Mouse (Mus musculus): Measurements from ENCODE around the gene Zfp987. TPM values are rescaled to one million over a fixed set of nuclear protein-coding genes. Genes with fewer than 3 reads are reported as not detected.
"Not testable (repeated sequence)": the region's sequence is repeated elsewhere in the genome, so short reads cannot be mapped to it uniquely, and the experiment has no call there.

Zfp987 gene
- 0.22 and 0.37 TPM in 2 replicates for polyA plus RNA-seq (2015; fragmentation: Nextera tagmentation; extraction: Ambion mirVana)

DNA sequence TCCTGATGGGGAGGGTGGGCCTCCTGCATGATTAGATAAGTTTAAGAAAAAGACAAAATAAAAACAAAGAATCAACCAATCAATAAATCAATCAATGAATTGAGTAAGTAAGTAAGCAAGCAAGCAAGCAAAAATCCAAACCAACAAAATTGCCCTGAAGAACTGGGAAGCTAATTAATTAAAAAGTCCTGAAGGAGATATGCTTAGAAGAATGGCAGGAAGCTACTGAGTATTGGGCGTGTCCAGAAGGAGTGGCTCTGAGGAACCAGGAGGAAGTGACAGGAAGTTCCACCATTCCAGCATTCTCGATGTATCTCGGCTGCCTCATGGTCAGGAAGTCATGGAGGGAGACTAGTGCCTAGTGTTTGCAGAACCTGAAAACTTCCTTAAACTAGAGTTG lies at the start of gene Zfp987:
TSS of gene Zfp987 (plus strand) at position 301 of the 400 bp plus-strand sequence.
- H3K9ac ChIP-seq (ENCODE audit: low read depth, low read length); H3K4me1 ChIP-seq (replicated peaks; ENCODE audit: control insufficient read depth, insufficient read depth, low read length); H3K4me2 ChIP-seq (replicated peaks; ENCODE audit: low read depth); H3K9me3 ChIP-seq (ENCODE audit: control insufficient read depth); H3K27me3 ChIP-seq (replicated peaks; ENCODE audit: control insufficient read depth, insufficient read depth, low read length); H3K4me3 ChIP-seq (ENCODE audit: low read depth, low read length); H3K36me3 ChIP-seq (ENCODE audit: control insufficient read depth, insufficient read depth); ATAC-seq; H3K27ac ChIP-seq (ENCODE audit: low read depth, low read length): not testable (repeated sequence)
- 67% methylated on average over 1 of the region's 3 CpGs for WGBS

GRCm38 (mm10) chr4:146052536-146052935 lies 44.6 kb upstream of the Zfp987 start:
- H3K36me3 ChIP-seq (ENCODE audit: control insufficient read depth, insufficient read depth); ATAC-seq; H3K27ac ChIP-seq (ENCODE audit: low read depth, low read length); H3K4me2 ChIP-seq (replicated peaks; ENCODE audit: low read depth); H3K9me3 ChIP-seq (ENCODE audit: control insufficient read depth); H3K4me1 ChIP-seq (replicated peaks; ENCODE audit: control insufficient read depth, insufficient read depth, low read length); H3K4me3 ChIP-seq (ENCODE audit: low read depth, low read length); H3K27me3 ChIP-seq (replicated peaks; ENCODE audit: control insufficient read depth, insufficient read depth, low read length); H3K9ac ChIP-seq (ENCODE audit: low read depth, low read length): not testable (repeated sequence)
- WGBS, result 80% methylated on average over 1 of the region's 1 CpGs

DNA sequence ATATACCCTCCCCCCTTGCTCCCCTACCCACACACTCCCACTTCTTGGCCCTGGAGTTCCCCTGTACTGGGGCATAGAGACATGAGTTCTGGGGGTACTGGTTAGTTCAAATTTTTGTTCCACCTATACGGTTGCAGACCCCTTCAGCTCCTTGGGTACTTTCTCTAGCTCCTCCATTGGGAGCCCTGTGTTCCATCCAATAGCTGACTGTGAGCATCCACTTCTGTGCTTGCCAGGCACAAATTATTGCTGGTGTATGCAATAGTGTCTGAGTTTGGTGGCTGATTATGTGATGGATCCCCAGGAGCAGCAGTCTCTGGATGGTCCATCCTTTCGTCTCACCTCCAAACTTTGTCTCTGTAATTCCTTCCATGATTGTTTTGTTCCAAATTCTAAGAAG lies 43.7 kb upstream of the Zfp987 start:
- not testable (repeated sequence) for H3K36me3 ChIP-seq (ENCODE audit: control insufficient read depth, insufficient read depth); ATAC-seq

GRCm38 (mm10) chr4:146055335-146055734 lies 41.8 kb upstream of the Zfp987 start:
- Histone ChIP-seq H3K9ac (ENCODE audit: low read depth, low read length) (no peak overlapping the region), H3K9me3 (ENCODE audit: control insufficient read depth) (peaks cover 20% of the 10 kb centered on the region), H3K4me2 (replicated peaks; ENCODE audit: low read depth) (no peak overlapping the region), H3K4me3 (ENCODE audit: low read depth, low read length) (no peak overlapping the region), H3K27ac (ENCODE audit: low read depth, low read length) (no peak overlapping the region), H3K36me3 (ENCODE audit: control insufficient read depth, insufficient read depth) (no peaks in the 10 kb centered on the region), H3K27me3 (replicated peaks; ENCODE audit: control insufficient read depth, insufficient read depth, low read length) (no peaks in the 10 kb centered on the region), H3K4me1 (replicated peaks; ENCODE audit: control insufficient read depth, insufficient read depth, low read length) (no peaks in the 10 kb centered on the region)
- no peak for ATAC-seq
- WGBS, result 77% methylated on average over 2 of the region's 2 CpGs
- no peak for TF ChIP-seq CTCF (IDR thresholded peaks at IDR 0.05; ENCODE audit: low read depth)

More for the DNA sequence above, 43.7 kb upstream of the Zfp987 start:
- H3K4me2 ChIP-seq (replicated peaks; ENCODE audit: low read depth); H3K4me3 ChIP-seq (ENCODE audit: low read depth, low read length); H3K27me3 ChIP-seq (replicated peaks; ENCODE audit: control insufficient read depth, insufficient read depth, low read length); H3K4me1 ChIP-seq (replicated peaks; ENCODE audit: control insufficient read depth, insufficient read depth, low read length); H3K27ac ChIP-seq (ENCODE audit: low read depth, low read length); H3K9ac ChIP-seq (ENCODE audit: low read depth, low read length): not testable (repeated sequence)
- peaks cover 10% of the 10 kb centered on the region for H3K9me3 ChIP-seq (ENCODE audit: control insufficient read depth)
- 87% methylated on average over 2 of the region's 2 CpGs for WGBS

DNA sequence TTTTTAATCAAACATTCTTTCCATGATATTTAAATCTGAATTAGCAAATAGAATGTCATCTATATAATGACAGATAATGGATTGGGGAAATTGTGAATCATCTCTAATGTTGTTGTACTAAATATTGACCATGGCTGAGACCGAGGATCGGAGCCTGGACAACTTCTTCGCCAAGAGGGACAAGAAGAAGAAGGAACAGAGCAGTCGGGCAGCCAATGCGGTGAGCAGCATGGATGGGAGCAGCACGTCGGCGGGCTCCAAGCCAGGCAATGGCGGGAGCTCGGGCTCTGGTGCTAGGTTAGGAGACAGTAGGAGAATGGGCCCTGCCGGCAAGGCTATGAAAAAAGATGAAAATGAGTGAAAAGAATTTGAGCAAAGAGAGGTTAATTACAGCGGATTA lies 38.5 kb upstream of the Zfp987 start:
- 91% methylated on average over 12 of the region's 12 CpGs for WGBS
- not testable (repeated sequence) for H3K36me3 ChIP-seq (ENCODE audit: control insufficient read depth, insufficient read depth); H3K4me3 ChIP-seq (ENCODE audit: low read depth, low read length); H3K4me1 ChIP-seq (replicated peaks; ENCODE audit: control insufficient read depth, insufficient read depth, low read length); H3K27me3 ChIP-seq (replicated peaks; ENCODE audit: control insufficient read depth, insufficient read depth, low read length); H3K4me2 ChIP-seq (replicated peaks; ENCODE audit: low read depth); ATAC-seq; H3K9ac ChIP-seq (ENCODE audit: low read depth, low read length); H3K27ac ChIP-seq (ENCODE audit: low read depth, low read length)
- peaks cover 20% of the 10 kb centered on the region for H3K9me3 ChIP-seq (ENCODE audit: control insufficient read depth)

DNA sequence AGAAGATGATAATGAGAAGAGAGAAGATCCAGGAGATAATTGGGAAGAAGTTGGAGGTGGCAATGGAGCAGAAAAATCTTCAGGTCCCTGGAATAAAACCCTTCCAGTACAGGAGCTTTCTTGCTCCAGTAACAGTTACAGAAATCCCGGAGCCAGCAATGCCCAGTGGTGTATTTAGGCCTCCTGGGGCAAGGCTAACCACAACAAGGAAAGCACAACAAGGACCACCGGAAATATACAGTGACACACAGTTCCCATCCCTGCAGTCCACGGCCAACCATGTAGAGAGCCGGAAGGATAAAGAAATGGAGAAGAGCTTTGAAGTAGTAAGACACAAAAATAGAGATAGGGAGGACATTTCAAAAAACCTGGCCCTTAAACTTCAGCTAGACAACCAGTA lies 38.0 kb upstream of the Zfp987 start:
- WGBS, result 86% methylated on average over 4 of the region's 4 CpGs
- not testable (repeated sequence) for ATAC-seq; H3K4me1 ChIP-seq (replicated peaks; ENCODE audit: control insufficient read depth, insufficient read depth, low read length)

GRCm38 (mm10) chr4:146059974-146060693 lies 37.0 kb upstream of the Zfp987 start:
- H3K9ac ChIP-seq (ENCODE audit: low read depth, low read length); H3K4me1 ChIP-seq (replicated peaks; ENCODE audit: control insufficient read depth, insufficient read depth, low read length); H3K36me3 ChIP-seq (ENCODE audit: control insufficient read depth, insufficient read depth); H3K4me2 ChIP-seq (replicated peaks; ENCODE audit: low read depth); H3K27me3 ChIP-seq (replicated peaks; ENCODE audit: control insufficient read depth, insufficient read depth, low read length); H3K4me3 ChIP-seq (ENCODE audit: low read depth, low read length); ATAC-seq; H3K27ac ChIP-seq (ENCODE audit: low read depth, low read length): not testable (repeated sequence)
- peaks cover 17% of the 10 kb centered on the region for H3K9me3 ChIP-seq (ENCODE audit: control insufficient read depth)
- WGBS, result 91% methylated on average over 25 of the region's 26 CpGs

More for the DNA sequence above, 38.0 kb upstream of the Zfp987 start:
- H3K4me3 ChIP-seq (ENCODE audit: low read depth, low read length); H3K27ac ChIP-seq (ENCODE audit: low read depth, low read length); H3K4me2 ChIP-seq (replicated peaks; ENCODE audit: low read depth); H3K36me3 ChIP-seq (ENCODE audit: control insufficient read depth, insufficient read depth); H3K27me3 ChIP-seq (replicated peaks; ENCODE audit: control insufficient read depth, insufficient read depth, low read length); H3K9ac ChIP-seq (ENCODE audit: low read depth, low read length): not testable (repeated sequence)
- peaks cover 20% of the 10 kb centered on the region for H3K9me3 ChIP-seq (ENCODE audit: control insufficient read depth)

DNA sequence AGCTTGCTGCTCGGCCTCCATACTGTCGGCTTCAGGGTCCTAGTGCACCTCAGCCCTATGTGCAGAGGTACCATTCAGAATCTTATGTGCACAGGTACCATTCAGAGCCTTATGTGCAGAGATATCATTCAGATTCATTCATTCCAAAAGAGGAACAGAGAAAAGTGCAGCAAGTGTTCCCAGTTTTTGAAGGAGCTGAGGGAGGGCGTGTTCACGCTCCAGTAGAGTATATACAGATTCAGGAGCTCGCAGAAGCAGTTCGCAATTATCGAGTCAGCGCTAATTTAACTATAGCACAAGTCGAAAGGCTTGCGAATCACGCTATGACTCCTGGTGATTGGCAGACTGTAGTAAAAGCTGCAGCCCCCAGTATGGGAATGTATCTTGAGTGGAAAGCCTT lies 36.0 kb upstream of the Zfp987 start:
- H3K9ac ChIP-seq (ENCODE audit: low read depth, low read length); H3K4me2 ChIP-seq (replicated peaks; ENCODE audit: low read depth); H3K4me3 ChIP-seq (ENCODE audit: low read depth, low read length); H3K27me3 ChIP-seq (replicated peaks; ENCODE audit: control insufficient read depth, insufficient read depth, low read length); H3K4me1 ChIP-seq (replicated peaks; ENCODE audit: control insufficient read depth, insufficient read depth, low read length); H3K36me3 ChIP-seq (ENCODE audit: control insufficient read depth, insufficient read depth); H3K27ac ChIP-seq (ENCODE audit: low read depth, low read length); ATAC-seq: not testable (repeated sequence)
- H3K9me3 ChIP-seq (ENCODE audit: control insufficient read depth), result peaks cover 17% of the 10 kb centered on the region
- WGBS, result 89% methylated on average over 11 of the region's 11 CpGs

DNA sequence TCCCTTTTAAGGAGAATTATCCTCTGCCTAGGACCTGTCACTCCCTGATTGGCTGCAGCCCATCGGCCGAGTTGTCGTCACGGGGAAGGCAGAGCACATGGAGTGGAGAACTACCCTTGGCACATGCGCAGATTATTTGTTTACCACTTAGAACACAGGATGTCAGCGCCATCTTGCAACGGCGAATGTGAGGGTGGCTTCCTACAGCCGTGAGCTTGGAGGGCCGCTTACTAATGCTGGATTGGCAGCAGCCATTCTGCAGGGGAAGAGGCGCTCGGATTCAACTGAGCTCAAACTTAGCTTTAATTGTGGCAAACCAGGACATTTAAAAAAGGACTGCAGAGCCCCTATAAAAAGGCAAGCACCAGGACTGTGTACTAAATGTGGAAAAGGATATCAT lies 35.1 kb upstream of the Zfp987 start:
- peaks cover 15% of the 10 kb centered on the region for H3K9me3 ChIP-seq (ENCODE audit: control insufficient read depth)
- ATAC-seq; H3K36me3 ChIP-seq (ENCODE audit: control insufficient read depth, insufficient read depth); H3K4me2 ChIP-seq (replicated peaks; ENCODE audit: low read depth); H3K27ac ChIP-seq (ENCODE audit: low read depth, low read length); H3K27me3 ChIP-seq (replicated peaks; ENCODE audit: control insufficient read depth, insufficient read depth, low read length); H3K4me1 ChIP-seq (replicated peaks; ENCODE audit: control insufficient read depth, insufficient read depth, low read length); H3K4me3 ChIP-seq (ENCODE audit: low read depth, low read length); H3K9ac ChIP-seq (ENCODE audit: low read depth, low read length): not testable (repeated sequence)
- 95% methylated on average over 11 of the region's 12 CpGs for whole genome bisulfite sequencing
